Mouse (Mus musculus): ENCODE results near the gene Mex3d.

GRCm38 (mm10) chr10:80435764-80436163 lies 48.3 kb upstream of the Mex3d start:
- no peak for TF ChIP-seq POLR2A (IDR thresholded peaks at IDR 0.05; ENCODE audit: low read depth, low read length)
- TF ChIP-seq CTCF (IDR thresholded peaks at IDR 0.05; ENCODE audit: extremely low read depth, insufficient read depth, insufficient read length, insufficient replicate concordance) = no peak
